Mouse (Mus musculus) hindbrain, embryonic 12.5 days (tissue): ENCODE measurements around the gene Tll2. TPM values are rescaled to one million over a fixed set of nuclear protein-coding genes. Genes with fewer than 3 reads are reported as not detected.

Experiments
- ATAC-seq: fragments of 200-750 bp; cut with Nextera tagmentation; 2 replicates; pipeline ENCODE4 v1.8.0; 2017; ENCODE audit warnings: moderate TSS enrichment; ENCODE audit not compliant: low FRiP score
- H3K27ac ChIP-seq: fragments of 300-500 bp; sonication (generic); 2 replicates; pipeline ENCODE4 v1.5.1; 2016; ENCODE audit warnings: mild to moderate bottlenecking
- H3K27me3 ChIP-seq: fragments of 300-500 bp; sonication (generic); 2 replicates; pipeline ENCODE4 v1.6.1; 2016; ENCODE audit warnings: mild to moderate bottlenecking
- H3K36me3 ChIP-seq: fragments of 300-500 bp; sonication (generic); 2 replicates; pipeline ENCODE4 v1.6.1; 2016; ENCODE audit warnings: mild to moderate bottlenecking
- H3K4me1 ChIP-seq: fragments of 300-500 bp; sonication (generic); 2 replicates; pipeline ENCODE4 v1.6.1; 2016
- H3K4me2 ChIP-seq: fragments of 300-500 bp; sonication (generic); replicated peaks from 2 replicates; pipeline ENCODE4 v1.6.1; 2016; ENCODE audit warnings: mild to moderate bottlenecking
- H3K4me3 ChIP-seq: fragments of 300-500 bp; sonication (generic); 2 replicates; pipeline ENCODE4 v1.5.1; 2016; ENCODE audit warnings: mild to moderate bottlenecking
- H3K9ac ChIP-seq: fragments of 300-500 bp; sonication (generic); 2 replicates; pipeline ENCODE4 v1.6.1; 2016; ENCODE audit warnings: mild to moderate bottlenecking, moderate library complexity
- H3K9me3 ChIP-seq: fragments of 300-500 bp; sonication (generic); replicated peaks from 2 replicates; pipeline ENCODE4 v1.6.1; 2016; ENCODE audit warnings: mild to moderate bottlenecking
- WGBS: fragments of 180-500 bp; shearing (Covaris S2); methylation state at CpG from one replicate; pipeline ENCODE4 v1.1.7; 2016; 5-methylcytosine and 5-hydroxymethylcytosine counted together
- polyA plus RNA-seq: library from polyadenylated mRNA; unstranded; fragments of >200 nt; fragmentation: Nextera tagmentation; extraction: Ambion mirVana; gene quantifications from 2 replicates; pipeline ENCODE4 v1.2.1, GENCODE M21; 2016

The Tll2 gene
- 0.66 and 0.93 TPM in 2 replicates for polyA plus RNA-seq

DNA sequence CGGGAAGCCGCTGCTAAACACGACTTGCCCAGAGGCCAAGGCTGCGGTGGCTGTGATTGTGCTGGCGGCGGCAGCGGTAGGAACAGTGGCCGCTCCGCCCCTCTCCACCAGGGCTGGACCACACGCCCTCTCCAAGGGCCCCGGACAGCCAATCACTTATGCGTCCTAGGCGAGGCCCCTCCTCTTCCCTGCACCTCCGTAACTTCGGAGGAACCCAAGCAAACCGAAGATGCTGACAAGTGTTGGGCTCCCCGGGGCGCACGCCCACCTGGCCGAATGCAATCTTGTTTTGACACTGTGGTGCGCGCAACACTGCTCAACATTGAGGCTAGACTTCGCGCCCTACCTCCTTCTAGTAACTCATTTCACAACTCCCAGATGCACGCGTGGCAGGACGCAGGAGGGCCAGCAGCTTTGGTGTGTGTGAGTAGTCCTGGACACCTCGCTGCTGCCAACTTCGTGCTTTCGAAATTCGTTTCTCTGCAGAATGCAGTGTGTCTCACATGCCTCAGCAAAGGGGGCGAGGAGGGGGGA is at the start of gene Tll2:
Tll2 (minus strand) TSS at position 25 of the 534 bp plus-strand sequence.
- Histone ChIP-seq H3K4me1 (peaks cover 18% of the 10 kb centered on the region), H3K9ac (peak within 1 kb of the TSS; percentile 63), H3K4me3 (peak within 1 kb of the TSS; percentile 47), H3K27ac (no peak within 1 kb of the TSS), H3K36me3 (peaks cover 7% of the 10 kb centered on the region), H3K4me2 (peak within 1 kb of the TSS; percentile 99), H3K9me3 (no peaks in the 10 kb centered on the region), H3K27me3 (peaks cover 41% of the 10 kb centered on the region)
- 1% methylated on average over 32 of the region's 32 CpGs for WGBS
- ATAC-seq, result peak; percentile 92

GRCm38 (mm10) chr19:41254584-41254983 is 47.9 kb upstream of the Tll2 start:
- H3K36me3 ChIP-seq, result 0 out of 2 replicates have a peak, but pooled peaks cover 3% of the 10 kb centered on the region
- no peak for ATAC-seq
- no peak overlapping the region for H3K4me2 ChIP-seq
- no peak overlapping the region for H3K27ac ChIP-seq
- H3K4me1 ChIP-seq, result no peaks in the 10 kb centered on the region
- 91% methylated on average over 5 of the region's 5 CpGs for WGBS
- no peaks in the 10 kb centered on the region for H3K9me3 ChIP-seq
- H3K4me3 ChIP-seq, result no peak overlapping the region
- H3K9ac ChIP-seq, result no peak overlapping the region
- no peaks in the 10 kb centered on the region for H3K27me3 ChIP-seq

DNA sequence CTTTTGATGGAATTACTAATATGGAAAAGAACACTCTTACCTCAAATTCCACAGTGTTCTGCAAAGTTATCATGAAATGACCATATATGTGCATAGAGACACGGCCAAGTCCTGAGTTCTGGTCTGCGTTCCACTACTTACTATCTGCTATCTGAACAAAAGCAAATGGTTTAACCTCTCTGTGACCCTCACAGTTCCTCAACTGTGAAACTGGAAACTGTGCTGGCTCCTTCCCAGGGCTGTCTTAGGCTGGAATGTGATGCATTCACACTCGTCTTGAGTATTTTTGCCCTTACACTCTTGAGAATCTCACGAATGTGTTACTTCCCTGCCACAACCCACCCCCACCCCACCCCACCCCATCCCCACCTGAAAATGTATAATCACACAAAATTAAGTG is 42.3 kb upstream of the Tll2 start:
- Histone ChIP-seq H3K27me3 (no peaks in the 10 kb centered on the region), H3K9ac (no peak overlapping the region), H3K4me1 (no peaks in the 10 kb centered on the region), H3K27ac (no peak overlapping the region), H3K36me3 (peaks cover 15% of the 10 kb centered on the region), H3K4me3 (no peak overlapping the region), H3K9me3 (no peaks in the 10 kb centered on the region), H3K4me2 (no peak overlapping the region)
- no peak for ATAC-seq
- 79% methylated on average over 4 of the region's 4 CpGs for WGBS

DNA sequence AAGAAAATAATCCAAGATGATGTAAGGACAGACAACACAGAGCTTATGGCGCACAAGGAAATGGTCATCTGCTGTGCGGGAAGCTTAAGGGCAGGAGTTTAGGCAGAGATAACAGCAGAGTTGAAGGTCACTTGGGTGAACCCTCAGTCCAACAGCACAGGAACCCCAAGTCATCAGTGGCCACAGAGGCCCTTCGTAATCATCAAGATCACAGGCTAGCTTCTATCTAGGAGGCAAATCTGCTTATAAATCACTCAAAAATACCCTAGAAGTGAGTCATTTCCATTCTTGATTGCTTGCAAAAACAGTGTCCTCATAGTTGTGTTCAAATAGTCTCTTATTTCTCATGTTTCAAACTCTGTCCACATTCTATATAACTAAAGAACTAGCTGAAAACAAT is 41.6 kb upstream of the Tll2 start:
- no peak for ATAC-seq
- WGBS, result 97% methylated on average over 3 of the region's 3 CpGs
- peaks cover 15% of the 10 kb centered on the region for H3K36me3 ChIP-seq

GRCm38 (mm10) chr19:41246271-41246670 is 39.6 kb upstream of the Tll2 start:
- no peak for ATAC-seq
- peaks cover 21% of the 10 kb centered on the region for H3K36me3 ChIP-seq
- H3K4me3 ChIP-seq, result no peak overlapping the region

More for the DNA sequence above, 41.6 kb upstream of the Tll2 start:
- Histone ChIP-seq H3K4me1 (no peaks in the 10 kb centered on the region), H3K27ac (no peak overlapping the region), H3K4me3 (no peak overlapping the region), H3K27me3 (no peaks in the 10 kb centered on the region), H3K9me3 (no peaks in the 10 kb centered on the region), H3K9ac (no peak overlapping the region), H3K4me2 (no peak overlapping the region)

DNA sequence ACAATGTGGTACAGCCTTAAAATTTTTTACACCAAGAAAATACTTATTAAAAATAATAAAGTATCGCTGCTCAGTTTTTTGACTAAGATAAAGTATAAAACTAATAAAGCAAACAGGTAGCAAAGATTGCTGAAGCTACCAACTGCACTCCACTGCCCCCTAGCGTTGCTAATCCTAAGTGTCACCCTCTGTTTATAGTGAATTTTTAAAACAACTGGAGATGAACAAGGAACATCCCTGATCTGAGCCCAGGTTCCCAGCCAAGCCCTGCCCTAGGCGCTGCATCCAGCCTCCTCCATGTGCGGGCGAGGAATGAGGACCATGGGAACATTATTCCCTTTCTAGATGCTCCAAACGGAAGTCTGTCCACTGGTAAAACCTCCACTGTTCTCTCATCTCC is 37.9 kb upstream of the Tll2 start:
- Histone ChIP-seq H3K4me1 (no peaks in the 10 kb centered on the region), H3K36me3 (peaks cover 33% of the 10 kb centered on the region), H3K4me2 (no peak overlapping the region), H3K27ac (no peak overlapping the region), H3K9me3 (no peaks in the 10 kb centered on the region), H3K27me3 (no peaks in the 10 kb centered on the region), H3K9ac (no peak overlapping the region), H3K4me3 (no peak overlapping the region)
- WGBS, result 67% methylated on average over 6 of the region's 6 CpGs
- no peak for ATAC-seq

More at GRCm38 (mm10) chr19:41246271-41246670, 39.6 kb upstream of the Tll2 start:
- Histone ChIP-seq H3K4me2 (no peak overlapping the region), H3K9me3 (no peaks in the 10 kb centered on the region), H3K27ac (no peak overlapping the region), H3K4me1 (no peaks in the 10 kb centered on the region), H3K9ac (no peak overlapping the region), H3K27me3 (no peaks in the 10 kb centered on the region)
- 89% methylated on average over 4 of the region's 4 CpGs for WGBS

DNA sequence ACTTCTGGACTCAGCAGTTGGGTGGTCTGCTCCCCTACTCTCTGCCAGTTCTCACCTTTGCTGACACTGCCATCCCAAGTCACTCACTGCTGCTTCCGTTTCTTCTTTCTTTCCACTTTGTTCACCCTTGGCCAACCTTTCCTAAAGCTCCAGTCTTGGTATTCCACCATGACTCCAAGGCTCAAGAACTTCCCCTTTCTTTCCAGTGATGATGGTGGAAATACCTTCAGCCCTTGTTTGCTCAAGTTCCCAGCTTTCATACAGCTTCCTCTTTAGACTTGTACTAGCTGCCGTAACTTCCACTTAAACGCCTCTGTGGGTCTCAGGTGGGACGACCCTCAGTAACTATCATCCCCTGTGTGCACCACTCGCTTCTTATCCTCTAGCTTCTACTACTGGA is 35.4 kb upstream of the Tll2 start:
- Histone ChIP-seq H3K9ac (no peak overlapping the region), H3K4me2 (no peak overlapping the region), H3K4me1 (no peaks in the 10 kb centered on the region), H3K27me3 (no peaks in the 10 kb centered on the region), H3K36me3 (peaks cover 43% of the 10 kb centered on the region), H3K27ac (no peak overlapping the region), H3K9me3 (no peaks in the 10 kb centered on the region), H3K4me3 (no peak overlapping the region)
- over 99% methylated on average over 5 of the region's 5 CpGs for WGBS
- no peak for ATAC-seq

DNA sequence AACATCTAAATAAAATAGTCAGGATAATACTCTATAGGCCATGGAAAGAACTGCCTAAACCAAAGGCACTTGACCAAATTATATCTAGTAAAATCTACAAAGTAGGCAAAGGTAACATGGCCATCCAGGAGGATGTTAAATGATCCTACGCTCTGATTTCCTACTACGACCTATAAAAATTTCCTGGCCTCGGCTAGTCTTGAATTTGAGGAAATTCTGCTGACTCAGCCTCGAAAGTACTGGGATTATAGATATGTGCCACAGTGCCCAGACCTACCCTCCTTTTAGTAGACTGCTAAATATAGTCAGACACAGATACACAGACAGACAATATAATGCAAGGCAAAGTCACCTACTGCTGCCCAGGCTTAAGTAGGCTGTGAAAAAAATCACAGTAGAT is 27.1 kb upstream of the Tll2 start:
- Histone ChIP-seq H3K27ac (no peak overlapping the region), H3K27me3 (no peaks in the 10 kb centered on the region), H3K4me1 (no peaks in the 10 kb centered on the region), H3K36me3 (peaks cover 53% of the 10 kb centered on the region), H3K4me3 (no peak overlapping the region), H3K4me2 (no peak overlapping the region), H3K9ac (no peak overlapping the region), H3K9me3 (no peaks in the 10 kb centered on the region)
- ATAC-seq, result no peak
- 93% methylated on average over 4 of the region's 4 CpGs for WGBS

GRCm38 (mm10) chr19:41208326-41208725 is 1.7 kb upstream of the Tll2 start:
- H3K4me1 ChIP-seq, result peaks cover 18% of the 10 kb centered on the region
- H3K9ac ChIP-seq, result no peak overlapping the region
- ATAC-seq, result no peak
- no peak overlapping the region for H3K4me3 ChIP-seq
- no peak overlapping the region for H3K27ac ChIP-seq
- 60% methylated on average over 7 of the region's 7 CpGs for WGBS
- no peaks in the 10 kb centered on the region for H3K9me3 ChIP-seq
- peaks cover 13% of the 10 kb centered on the region for H3K36me3 ChIP-seq
- H3K27me3 ChIP-seq, result peaks cover 41% of the 10 kb centered on the region
- no peak overlapping the region for H3K4me2 ChIP-seq

DNA sequence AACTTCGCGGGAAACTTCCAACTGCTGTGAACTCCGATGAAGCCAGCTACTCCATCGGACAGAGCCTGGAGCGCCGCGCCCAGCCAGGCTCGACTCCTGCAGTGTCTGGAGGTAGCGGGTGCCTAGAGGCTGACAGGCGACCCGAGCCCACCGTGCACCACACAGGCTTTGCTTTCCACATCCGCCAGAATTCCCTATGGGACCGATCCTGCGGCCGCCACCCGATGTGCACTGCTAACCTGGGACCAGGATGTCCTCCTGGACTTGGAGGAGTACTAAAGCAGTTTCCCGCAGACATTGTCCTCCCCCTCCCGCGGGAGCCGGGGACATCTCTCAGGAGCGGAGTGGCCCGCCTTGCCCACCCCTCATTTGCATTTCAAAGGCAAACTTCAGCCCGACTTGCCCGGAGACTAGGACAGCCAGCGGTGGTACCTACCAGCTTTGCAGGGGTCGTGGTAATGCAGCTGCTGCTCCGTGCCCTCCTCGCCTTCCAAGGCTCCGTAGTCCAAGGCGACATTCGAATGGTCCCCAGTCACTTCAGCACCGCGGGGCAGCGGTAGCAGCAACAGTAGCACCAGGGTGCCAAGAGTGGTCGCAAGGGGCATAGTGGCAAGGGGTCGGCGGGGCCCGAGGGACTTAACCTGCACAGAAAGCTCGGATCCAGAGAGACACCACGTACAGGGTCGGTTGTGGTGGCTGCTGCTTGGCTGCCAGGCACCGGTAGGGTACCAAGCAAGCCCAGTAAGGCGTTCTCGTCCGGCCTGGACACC is 409 bp downstream of the Tll2 start:
- H3K4me1 ChIP-seq, result peaks cover 18% of the 10 kb centered on the region
- H3K36me3 ChIP-seq, result peaks cover 4% of the 10 kb centered on the region
- peak overlapping the region; percentile 99 for H3K4me2 ChIP-seq
- H3K9me3 ChIP-seq, result no peaks in the 10 kb centered on the region
- no peak overlapping the region for H3K27ac ChIP-seq
- peaks cover 41% of the 10 kb centered on the region for H3K27me3 ChIP-seq
- peak overlapping the region; percentile 47 for H3K4me3 ChIP-seq
- H3K9ac ChIP-seq, result peak overlapping the region; percentile 63
- WGBS, result under 1% methylated on average over 46 of the region's 46 CpGs
- peak; percentile 45 for ATAC-seq

DNA sequence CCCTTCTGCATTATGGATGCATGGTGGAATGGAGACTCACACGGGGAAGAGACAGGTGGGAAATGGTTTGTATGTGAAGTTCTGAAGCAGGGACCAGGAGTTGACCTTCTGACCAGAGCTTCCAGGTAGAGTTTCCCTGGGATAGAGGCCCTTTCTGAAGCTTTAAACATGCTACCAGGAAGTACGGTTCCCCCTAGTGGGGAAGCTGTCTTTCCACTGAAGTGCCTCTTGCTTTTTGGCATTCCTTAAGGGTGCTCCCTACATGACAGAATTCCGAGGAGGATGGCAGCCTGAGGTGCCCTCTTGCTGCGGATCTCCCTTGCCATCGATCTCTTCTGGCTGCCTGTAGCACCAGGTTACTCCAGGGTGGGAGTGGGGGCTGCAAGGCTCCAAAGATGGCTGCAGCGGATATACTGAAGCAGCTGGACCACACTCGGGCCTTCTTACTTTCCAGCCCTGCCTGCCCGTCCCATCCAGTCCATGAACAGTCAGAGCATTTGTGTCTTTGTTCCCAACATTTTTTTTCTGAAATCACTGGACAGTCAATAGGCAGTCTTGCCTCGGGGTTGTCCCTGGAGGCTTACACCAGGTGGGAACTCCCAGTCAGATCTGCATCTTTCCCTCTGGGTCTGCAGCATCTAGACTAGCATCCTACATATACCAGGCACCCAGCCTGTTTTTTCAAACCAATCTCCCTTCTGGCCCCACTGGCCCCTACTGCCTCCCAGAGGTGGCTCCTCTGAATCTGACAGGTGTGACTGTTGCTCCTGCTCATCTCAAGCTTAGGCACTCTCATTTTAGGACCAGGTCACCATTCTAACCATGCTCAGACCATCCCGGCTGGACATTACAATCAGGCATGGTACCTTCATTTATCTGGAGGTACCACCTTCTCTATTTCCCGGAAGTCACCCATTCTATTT is 2.2 kb downstream of the Tll2 start:
- Histone ChIP-seq H3K27me3 (peaks cover 37% of the 10 kb centered on the region), H3K36me3 (no peaks in the 10 kb centered on the region), H3K27ac (no peak overlapping the region), H3K9ac (no peak overlapping the region), H3K4me3 (no peak overlapping the region), H3K4me2 (no peak overlapping the region), H3K4me1 (peaks cover 18% of the 10 kb centered on the region), H3K9me3 (no peaks in the 10 kb centered on the region)
- ATAC-seq, result no peak
- 64% methylated on average over 11 of the region's 11 CpGs for WGBS

DNA sequence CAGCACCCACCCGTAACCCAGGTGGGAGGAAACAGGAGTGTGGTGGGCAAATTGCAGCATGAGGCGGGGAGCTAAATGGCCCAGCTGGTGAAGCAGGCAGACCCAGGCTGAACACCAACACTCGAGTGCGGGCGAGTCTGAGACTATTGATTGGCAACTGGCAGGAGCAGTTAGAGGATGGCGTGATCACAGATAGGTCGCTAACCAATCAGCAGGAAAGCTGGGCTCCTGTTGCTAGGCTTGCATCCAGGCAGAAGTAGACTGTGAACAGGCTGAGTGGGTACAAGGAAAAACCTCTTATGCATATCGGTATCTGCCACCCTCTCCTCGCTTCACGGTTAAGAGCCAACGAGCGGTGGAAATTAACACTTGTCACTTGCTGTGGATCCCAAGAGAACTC is 9.0 kb downstream of the Tll2 start:
- H3K4me3 ChIP-seq, result no peak overlapping the region
- H3K4me1 ChIP-seq, result no peaks in the 10 kb centered on the region; the same call in 1 of the 2 replicates
- H3K36me3 ChIP-seq, result no peaks in the 10 kb centered on the region
- 80% methylated on average over 12 of the region's 12 CpGs for WGBS
- no peaks in the 10 kb centered on the region for H3K27me3 ChIP-seq
- H3K9me3 ChIP-seq, result no peaks in the 10 kb centered on the region
- H3K27ac ChIP-seq, result no peak overlapping the region
- H3K4me2 ChIP-seq, result no peak overlapping the region
- H3K9ac ChIP-seq, result no peak overlapping the region
- no peak for ATAC-seq
